Mouse (Mus musculus): ENCODE data around the gene Olfr1170. TPM values are rescaled to one million over a fixed set of nuclear protein-coding genes. Genes with fewer than 3 reads are reported as not detected.

Olfr1170 gene
- polyA plus RNA-seq (2014; fragmentation: Illumina TruSeq; extraction: RNeasy Lipid Tissue Mini Kit (QIAGEN cat#74804)) = not detected

GRCm38 (mm10) chr2:88228234-88228633 is at the start of gene Olfr1170:
Gene Olfr1170, minus strand, starts transcription at chr2:88228334.

GRCm38 (mm10) chr2:88181580-88181979 is 46.6 kb downstream of the Olfr1170 start, which contains the start of gene Olfr1168:
Gene Olfr1168, plus strand, starts transcription at chr2:88181880.

Other genes starting within 250 kb of the Olfr1170 start
- gene Olfr1158, start 238.2 kb downstream of the Olfr1170 start, polyA plus RNA-seq (2014; fragmentation: Illumina TruSeq; extraction: RNeasy Lipid Tissue Mini Kit (QIAGEN cat#74804)) = not detected
- gene Olfr1160, start 220.1 kb downstream of the Olfr1170 start, polyA plus RNA-seq (2014; fragmentation: Illumina TruSeq; extraction: RNeasy Lipid Tissue Mini Kit (QIAGEN cat#74804)) = not detected
- not detected for gene Olfr1161, start 205.6 kb downstream of the Olfr1170 start, polyA plus RNA-seq (2014; fragmentation: Illumina TruSeq; extraction: RNeasy Lipid Tissue Mini Kit (QIAGEN cat#74804))
- gene Olfr73, start 190.6 kb downstream of the Olfr1170 start, polyA plus RNA-seq (2014; fragmentation: Illumina TruSeq; extraction: RNeasy Lipid Tissue Mini Kit (QIAGEN cat#74804)) = not detected
- gene Olfr1162, start 177.2 kb downstream of the Olfr1170 start, polyA plus RNA-seq (2014; fragmentation: Illumina TruSeq; extraction: RNeasy Lipid Tissue Mini Kit (QIAGEN cat#74804)) = not detected
- gene Olfr1163, start 156.5 kb downstream of the Olfr1170 start, polyA plus RNA-seq (2014; fragmentation: Illumina TruSeq; extraction: RNeasy Lipid Tissue Mini Kit (QIAGEN cat#74804)) = not detected
- not detected for gene Olfr1164, start 134.4 kb downstream of the Olfr1170 start, polyA plus RNA-seq (2014; fragmentation: Illumina TruSeq; extraction: RNeasy Lipid Tissue Mini Kit (QIAGEN cat#74804))
- gene Olfr1166, start 100.1 kb downstream of the Olfr1170 start, polyA plus RNA-seq (2014; fragmentation: Illumina TruSeq; extraction: RNeasy Lipid Tissue Mini Kit (QIAGEN cat#74804)) = not detected
- not detected for gene Olfr1167, start 73.1 kb downstream of the Olfr1170 start, polyA plus RNA-seq (2014; fragmentation: Illumina TruSeq; extraction: RNeasy Lipid Tissue Mini Kit (QIAGEN cat#74804))
- not detected for gene Olfr1168, start 46.5 kb downstream of the Olfr1170 start, polyA plus RNA-seq (2014; fragmentation: Illumina TruSeq; extraction: RNeasy Lipid Tissue Mini Kit (QIAGEN cat#74804))
- 0.20 TPM for gene Olfr1173, start 51.5 kb upstream of the Olfr1170 start, polyA plus RNA-seq (2014; fragmentation: Illumina TruSeq; extraction: RNeasy Lipid Tissue Mini Kit (QIAGEN cat#74804))
- gene Olfr1174-ps, start 86.8 kb upstream of the Olfr1170 start, polyA plus RNA-seq (2014; fragmentation: Illumina TruSeq; extraction: RNeasy Lipid Tissue Mini Kit (QIAGEN cat#74804)) = not detected
- not detected for gene Olfr1175-ps, start 98.9 kb upstream of the Olfr1170 start, polyA plus RNA-seq (2014; fragmentation: Illumina TruSeq; extraction: RNeasy Lipid Tissue Mini Kit (QIAGEN cat#74804))
- not detected for gene Olfr1176, start 108.4 kb upstream of the Olfr1170 start, polyA plus RNA-seq (2014; fragmentation: Illumina TruSeq; extraction: RNeasy Lipid Tissue Mini Kit (QIAGEN cat#74804))
- gene Olfr1177-ps, start 118.2 kb upstream of the Olfr1170 start, polyA plus RNA-seq (2014; fragmentation: Illumina TruSeq; extraction: RNeasy Lipid Tissue Mini Kit (QIAGEN cat#74804)) = not detected
- not detected for gene Olfr1178, start 158.7 kb upstream of the Olfr1170 start, polyA plus RNA-seq (2014; fragmentation: Illumina TruSeq; extraction: RNeasy Lipid Tissue Mini Kit (QIAGEN cat#74804))
- gene Olfr1179, start 178.1 kb upstream of the Olfr1170 start, polyA plus RNA-seq (2014; fragmentation: Illumina TruSeq; extraction: RNeasy Lipid Tissue Mini Kit (QIAGEN cat#74804)) = not detected
- not detected for gene Olfr1180, start 190.8 kb upstream of the Olfr1170 start, polyA plus RNA-seq (2014; fragmentation: Illumina TruSeq; extraction: RNeasy Lipid Tissue Mini Kit (QIAGEN cat#74804))
- gene Olfr1181, start 197.8 kb upstream of the Olfr1170 start, polyA plus RNA-seq (2014; fragmentation: Illumina TruSeq; extraction: RNeasy Lipid Tissue Mini Kit (QIAGEN cat#74804)) = not detected
- not detected for gene Gm13757, start 220.8 kb upstream of the Olfr1170 start, polyA plus RNA-seq (2014; fragmentation: Illumina TruSeq; extraction: RNeasy Lipid Tissue Mini Kit (QIAGEN cat#74804))
- gene Olfr1183, start 226.5 kb upstream of the Olfr1170 start, polyA plus RNA-seq (2014; fragmentation: Illumina TruSeq; extraction: RNeasy Lipid Tissue Mini Kit (QIAGEN cat#74804)) = not detected